Mouse (Mus musculus) E14TG2a.4 (cell line): Measurements from ENCODE around the gene Cdc42se1.
A peak's percentile ranks its signal among the peaks of the same experiment; 100 is the strongest.

Source experiments
- H3K27me3 ChIP-seq: 2 replicates; pipeline ENCODE4 v1.6.1; 2014; ENCODE audit warnings: low read length, control low read depth; ENCODE audit not compliant: insufficient read depth
- H3K36me3 ChIP-seq: 2 replicates; pipeline ENCODE4 v1.6.1; 2014; ENCODE audit warnings: low read length, control low read depth; ENCODE audit not compliant: insufficient read depth
- H3K4me1 ChIP-seq: replicated peaks from 2 replicates; pipeline ENCODE4 v1.6.1; 2014; ENCODE audit warnings: low read depth, low read length, control low read depth
- H3K4me3 ChIP-seq: replicated peaks from 2 replicates; pipeline ENCODE4 v1.5.1; 2014; ENCODE audit warnings: mild to moderate bottlenecking, low read length
- H3K9me3 ChIP-seq: 2 replicates; pipeline ENCODE4 v1.6.1; 2014; ENCODE audit warnings: low read length, control low read depth
- CTCF ChIP-seq: conservative IDR thresholded peaks from 2 replicates; pipeline ENCODE4 v1.5.1; 2014; ENCODE audit warnings: low read length
- NANOG ChIP-seq: IDR thresholded peaks from 2 replicates; pipeline ENCODE4 v1.6.1; 2014; ENCODE audit warnings: borderline replicate concordance, low read length, mixed read lengths
- POU5F1 ChIP-seq: IDR thresholded peaks from 2 replicates; pipeline ENCODE4 v1.6.1; 2014; ENCODE audit warnings: low read length, borderline replicate concordance

The Cdc42se1 gene

DNA sequence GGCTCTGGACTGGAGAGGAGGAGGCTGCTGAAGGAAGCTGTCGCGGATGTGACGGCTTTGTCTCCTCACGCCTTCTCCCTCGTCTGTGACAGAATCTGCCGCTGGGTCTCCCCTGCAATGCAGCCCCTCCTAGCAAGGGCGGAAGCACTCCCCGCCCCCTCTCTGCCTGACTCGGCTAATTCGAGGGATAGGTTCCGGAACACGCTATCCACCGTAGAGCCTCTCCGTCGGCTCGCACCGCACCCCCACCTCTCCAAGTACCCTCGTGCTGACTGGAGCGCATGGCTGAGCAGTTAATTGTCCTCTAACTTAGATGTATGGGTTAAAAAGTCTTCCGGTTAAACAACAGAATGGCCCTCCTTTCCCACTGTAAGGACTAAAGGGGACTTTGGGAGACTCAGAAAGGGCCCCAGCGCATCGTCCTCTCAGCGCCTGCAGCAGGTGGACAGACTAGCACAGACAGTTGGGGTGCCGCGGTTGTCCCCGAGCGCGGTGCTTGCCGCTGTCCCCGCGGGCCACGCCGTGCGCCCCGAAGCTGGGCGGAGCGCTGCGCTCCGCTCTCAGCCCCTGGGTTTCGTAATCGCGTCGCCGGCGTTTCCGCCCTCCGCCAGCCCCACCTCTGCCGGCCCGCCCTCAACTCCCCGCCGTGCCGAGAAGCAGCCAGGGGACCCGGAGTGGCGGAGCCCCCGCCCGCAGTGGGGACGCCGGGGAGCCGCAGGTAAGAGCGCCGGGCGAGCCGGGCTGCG lies at the start of gene Cdc42se1:
Cdc42se1 (plus strand) TSS at position 585 of the 746 bp plus-strand sequence.
- TF ChIP-seq CTCF: no peak
- Histone ChIP-seq H3K4me1 (peaks cover 81% of the 10 kb centered on the region), H3K9me3 (no peaks in the 10 kb centered on the region)

DNA sequence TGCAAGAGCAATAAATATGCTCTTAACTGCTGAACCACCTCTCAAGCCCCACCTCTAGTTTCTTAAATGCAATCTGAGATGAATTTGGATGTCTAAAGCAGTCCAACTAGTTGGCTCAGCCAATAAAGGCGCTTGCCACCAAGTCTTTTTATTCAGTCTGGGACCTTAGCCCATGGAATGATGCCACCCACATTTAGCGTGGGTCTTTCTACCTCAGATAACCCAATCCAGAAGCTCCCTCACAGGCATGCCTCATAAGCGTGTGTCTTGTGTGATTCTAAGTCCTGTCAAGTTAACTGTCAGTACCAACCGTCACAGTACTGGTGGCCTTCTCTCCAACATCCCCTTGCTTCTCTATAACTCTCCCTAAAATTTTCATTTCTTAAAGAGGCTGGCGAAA lies 49.6 kb upstream of the Cdc42se1 start:
- H3K9me3 ChIP-seq: no peaks in the 10 kb centered on the region
- peaks cover 4% of the 10 kb centered on the region for H3K27me3 ChIP-seq
- peaks cover 34% of the 10 kb centered on the region for H3K4me1 ChIP-seq
- no peak overlapping the region for H3K4me3 ChIP-seq
- TF ChIP-seq NANOG (no peak), CTCF (no peak), POU5F1 (no peak)
- H3K36me3 ChIP-seq: peaks cover 30% of the 10 kb centered on the region

More for the DNA sequence above, at the start of gene Cdc42se1:
- peak within 1 kb of the TSS; percentile 92 for H3K4me3 ChIP-seq
- H3K27me3 ChIP-seq: no peaks in the 10 kb centered on the region
- peaks cover 48% of the 10 kb centered on the region for H3K36me3 ChIP-seq

DNA sequence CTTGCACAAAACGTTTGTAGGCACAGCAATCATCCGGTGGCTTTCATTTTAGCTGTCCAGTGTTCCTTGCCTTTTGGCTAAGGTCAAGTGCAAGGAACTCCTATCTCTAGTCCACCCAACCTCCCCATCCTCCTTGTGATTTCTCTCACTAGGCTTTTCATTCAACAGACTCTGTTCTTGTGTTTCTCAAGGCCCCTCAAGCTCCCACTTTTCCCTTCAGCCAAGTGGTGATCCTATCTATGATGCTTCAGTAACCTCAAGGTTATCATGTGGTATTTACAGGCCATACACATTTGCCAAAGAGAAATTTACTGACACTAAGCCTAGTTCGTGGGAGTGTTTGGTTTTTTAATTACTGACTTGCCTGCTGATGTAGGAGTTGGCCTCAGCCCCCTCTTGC lies 48.6 kb upstream of the Cdc42se1 start:
- Histone ChIP-seq H3K4me1 (peaks cover 28% of the 10 kb centered on the region), H3K27me3 (0 out of 2 replicates have a peak, but pooled peaks cover 2% of the 10 kb centered on the region), H3K36me3 (peaks cover 40% of the 10 kb centered on the region), H3K9me3 (no peaks in the 10 kb centered on the region), H3K4me3 (no peak overlapping the region)
- TF ChIP-seq NANOG (no peak), CTCF (no peak)

DNA sequence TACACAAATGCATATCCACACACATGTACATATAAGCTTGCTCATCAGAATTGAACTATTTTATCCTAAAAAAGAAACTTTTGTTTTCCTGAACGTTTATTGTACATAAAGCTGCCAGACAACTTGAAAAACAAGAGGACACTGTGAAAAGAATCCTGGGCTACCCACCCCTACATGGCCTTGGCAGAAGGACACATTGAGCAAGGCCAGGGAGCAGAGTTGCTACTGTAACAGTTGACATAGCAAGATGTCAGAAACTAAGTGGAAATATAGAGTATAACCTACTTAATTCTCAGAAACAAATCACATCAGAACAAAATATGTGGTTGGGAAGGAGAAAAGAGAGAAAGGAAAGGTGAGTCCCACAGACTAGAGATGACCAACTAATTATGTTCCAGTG lies 46.7 kb upstream of the Cdc42se1 start:
- TF ChIP-seq NANOG (no peak), POU5F1 (no peak), CTCF (no peak)
- peaks cover 9% of the 10 kb centered on the region for H3K4me1 ChIP-seq
- H3K27me3 ChIP-seq: no peaks in the 10 kb centered on the region
- no peak overlapping the region for H3K4me3 ChIP-seq
- H3K36me3 ChIP-seq: peaks cover 58% of the 10 kb centered on the region
- H3K9me3 ChIP-seq: no peaks in the 10 kb centered on the region

DNA sequence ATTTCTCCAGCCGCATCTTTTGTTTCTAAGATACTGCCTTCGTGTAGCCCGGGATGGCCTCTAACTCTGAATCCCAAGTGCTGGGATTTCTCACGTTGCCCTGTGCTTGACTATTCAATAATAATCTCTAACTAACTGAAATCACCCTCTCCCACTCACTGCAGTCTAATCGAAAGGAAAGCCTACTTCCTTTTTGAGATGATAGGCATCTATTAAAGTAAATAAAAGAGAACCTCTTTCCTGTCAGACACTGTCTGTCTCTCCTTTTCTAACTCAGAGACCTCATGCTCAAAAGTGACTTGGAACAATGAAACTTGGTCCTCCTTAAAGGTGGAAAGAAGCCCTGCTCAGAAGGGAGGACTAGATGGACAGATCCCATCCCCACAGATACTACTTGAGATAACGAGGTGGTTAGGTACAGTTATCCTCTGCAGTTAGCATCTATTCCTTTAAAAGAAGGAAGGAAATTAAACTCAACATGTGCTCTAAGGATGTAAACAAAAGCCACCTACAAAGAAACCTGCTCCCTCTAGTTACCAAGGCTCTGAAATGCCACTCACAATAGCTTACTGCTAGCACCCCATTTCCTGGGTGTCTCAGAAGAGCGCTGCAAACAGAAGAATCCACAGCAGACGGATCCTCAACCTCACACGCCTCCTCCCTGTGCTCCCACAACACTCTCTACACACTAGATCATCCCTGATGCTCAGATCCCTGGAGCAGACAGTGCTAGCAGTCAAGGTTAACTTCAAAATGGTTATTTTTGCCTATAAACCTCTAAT lies 43.5 kb upstream of the Cdc42se1 start:
- Histone ChIP-seq H3K9me3 (no peaks in the 10 kb centered on the region), H3K36me3 (peaks cover 90% of the 10 kb centered on the region), H3K4me3 (no peak overlapping the region), H3K4me1 (no peaks in the 10 kb centered on the region), H3K27me3 (no peaks in the 10 kb centered on the region)
- TF ChIP-seq POU5F1 (no peak), NANOG (no peak), CTCF (no peak)

DNA sequence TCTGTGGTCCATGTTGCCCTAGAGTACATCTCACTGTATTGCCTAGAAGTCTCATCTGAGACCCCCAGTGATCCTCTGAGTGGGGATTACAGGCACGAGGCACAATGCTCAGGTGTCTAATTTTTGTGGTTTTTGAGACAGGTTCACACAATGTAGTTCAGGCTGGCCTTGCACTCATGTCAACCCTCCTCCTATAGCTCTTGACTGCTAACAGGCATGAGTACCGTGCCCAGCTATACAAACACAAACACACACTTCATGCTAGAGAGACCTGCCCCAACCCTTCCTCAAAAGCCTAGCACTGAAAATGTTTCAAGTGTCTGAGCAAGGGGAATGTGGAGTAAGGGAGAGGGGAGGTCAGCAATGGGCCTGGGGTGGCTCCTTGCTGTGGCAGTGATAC lies 42.4 kb upstream of the Cdc42se1 start:
- H3K27me3 ChIP-seq: no peaks in the 10 kb centered on the region
- no peaks in the 10 kb centered on the region for H3K4me1 ChIP-seq
- TF ChIP-seq CTCF: no peak
- no peak for TF ChIP-seq NANOG
- TF ChIP-seq POU5F1: no peak
- no peaks in the 10 kb centered on the region for H3K9me3 ChIP-seq
- H3K36me3 ChIP-seq: peaks cover 95% of the 10 kb centered on the region
- H3K4me3 ChIP-seq: no peak overlapping the region

DNA sequence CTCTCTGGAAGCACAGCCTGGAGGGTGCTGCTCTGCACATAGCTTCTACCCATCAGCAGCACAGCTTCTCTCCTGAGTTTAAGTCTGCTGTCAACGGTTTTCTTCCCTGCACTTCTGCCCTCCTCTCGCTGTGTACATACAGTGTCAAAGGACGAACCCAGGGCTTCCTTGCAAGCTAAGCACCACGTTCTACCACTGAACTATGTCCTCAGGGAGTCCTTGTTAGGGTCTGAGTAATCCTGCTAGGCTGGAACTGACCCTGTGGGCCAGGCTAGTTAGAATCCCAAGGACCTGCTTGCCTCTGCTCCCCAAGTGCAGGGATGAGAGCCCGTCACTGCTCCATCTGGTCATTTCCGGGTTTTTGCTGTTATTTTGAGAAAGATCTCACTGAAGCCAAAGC lies 41.6 kb upstream of the Cdc42se1 start:
- H3K36me3 ChIP-seq: peaks cover 95% of the 10 kb centered on the region
- no peaks in the 10 kb centered on the region for H3K27me3 ChIP-seq
- no peaks in the 10 kb centered on the region for H3K4me1 ChIP-seq
- no peaks in the 10 kb centered on the region for H3K9me3 ChIP-seq
- TF ChIP-seq POU5F1 (no peak), CTCF (no peak), NANOG (no peak)
- no peak overlapping the region for H3K4me3 ChIP-seq

DNA sequence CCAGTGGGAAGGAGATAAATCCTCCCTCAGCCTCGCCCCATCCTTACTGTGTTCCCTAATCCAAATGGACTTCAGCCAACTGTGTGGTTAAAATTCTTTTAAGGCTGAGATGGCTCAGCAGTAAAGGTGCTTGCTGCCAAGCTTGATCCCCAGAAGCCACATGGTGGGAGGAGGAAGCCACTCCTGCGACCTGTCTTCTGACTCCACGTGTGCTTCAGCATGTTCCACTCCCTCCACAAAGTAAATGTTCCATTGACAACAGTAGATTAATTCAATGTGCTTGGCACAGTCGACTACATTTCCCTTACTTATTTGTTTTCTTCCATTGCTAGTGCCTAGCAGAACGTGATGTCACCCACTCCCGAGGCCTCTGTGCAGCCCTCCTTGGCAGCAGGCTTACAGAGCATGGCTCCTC lies 33.8 kb upstream of the Cdc42se1 start:
- no peaks in the 10 kb centered on the region for H3K4me1 ChIP-seq

DNA sequence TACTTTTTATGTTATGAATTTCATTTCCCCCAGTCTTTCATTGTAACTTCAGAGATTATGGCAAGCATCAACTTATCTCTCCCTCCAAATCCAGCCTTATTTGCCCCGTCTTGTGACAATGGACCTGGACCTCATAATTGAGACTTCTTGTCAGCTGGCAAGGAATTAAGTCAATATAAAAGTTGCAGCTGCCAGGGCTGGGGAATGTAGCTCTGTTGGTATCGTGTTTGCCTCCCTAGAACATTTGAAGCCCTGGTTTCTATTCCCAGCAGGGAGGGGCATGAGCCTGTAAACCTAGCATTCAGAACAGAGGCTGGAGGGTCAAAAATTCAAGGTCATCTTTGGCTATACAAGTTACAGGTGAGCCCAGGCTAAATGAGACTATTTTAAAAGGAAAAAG lies 32.8 kb upstream of the Cdc42se1 start:
- Histone ChIP-seq H3K4me3 (no peak overlapping the region), H3K4me1 (peaks cover 5% of the 10 kb centered on the region; the same call in 1 of the 2 replicates), H3K36me3 (peaks cover 94% of the 10 kb centered on the region), H3K9me3 (no peaks in the 10 kb centered on the region), H3K27me3 (no peaks in the 10 kb centered on the region)
- TF ChIP-seq POU5F1: no peak
- no peak for TF ChIP-seq NANOG
- no peak for TF ChIP-seq CTCF

More for the DNA sequence above, 33.8 kb upstream of the Cdc42se1 start:
- no peaks in the 10 kb centered on the region for H3K27me3 ChIP-seq
- no peaks in the 10 kb centered on the region for H3K9me3 ChIP-seq
- H3K4me3 ChIP-seq: no peak overlapping the region
- peaks cover 93% of the 10 kb centered on the region for H3K36me3 ChIP-seq
- no peak for TF ChIP-seq NANOG
- no peak for TF ChIP-seq CTCF
- TF ChIP-seq POU5F1: no peak
